Mouse (Mus musculus) fibroblast of lung, adult 2 months (primary cell): ENCODE measurements around the gene Cc2d1b.

ENCODE experiments used
- DNase-seq: peaks from one replicate; pipeline ENCODE4 v3.0.0-alpha.2; 2011; ENCODE audit warnings: low read depth

Gene Cc2d1b

GRCm38 (mm10) chr4:108619587-108620341, at the start of gene Cc2d1b:
Gene Cc2d1b (plus strand): TSS chr4:108619940.
- DNase-seq: peak; percentile 65

- no peak for DNase-seq
Observed at GRCm38 (mm10) chr4:108572644-108573043, 47.1 kb upstream of the Cc2d1b start.

GRCm38 (mm10) chr4:108578840-108579742, 40.6 kb upstream of the Cc2d1b start, which contains the start of the genes Prpf38a and Orc1:
Gene Prpf38a (minus strand): TSS chr4:108579336.
Gene Orc1 (plus strand): TSS chr4:108579423.
- DNase-seq: peak; percentile 96

GRCm38 (mm10) chr4:108579743-108580411, 39.9 kb upstream of the Cc2d1b start:
- DNase-seq: no peak

GRCm38 (mm10) chr4:108593376-108593775, 26.4 kb upstream of the Cc2d1b start:
- no peak for DNase-seq

GRCm38 (mm10) chr4:108595785-108596184, 24.0 kb upstream of the Cc2d1b start:
- DNase-seq: no peak

- no peak for DNase-seq
Observed at GRCm38 (mm10) chr4:108598306-108598705, 21.4 kb upstream of the Cc2d1b start.

- DNase-seq: no peak
Observed at GRCm38 (mm10) chr4:108601870-108602269, 17.9 kb upstream of the Cc2d1b start.

GRCm38 (mm10) chr4:108608651-108609050, 11.1 kb upstream of the Cc2d1b start:
- DNase-seq: peak; percentile 10

GRCm38 (mm10) chr4:108610935-108611334, 8.8 kb upstream of the Cc2d1b start:
- no peak for DNase-seq

- DNase-seq: no peak
Observed at GRCm38 (mm10) chr4:108618586-108618985, 1.2 kb upstream of the Cc2d1b start.

GRCm38 (mm10) chr4:108619165-108619564, 575 bp upstream of the Cc2d1b start:
- peak; percentile 44 for DNase-seq

GRCm38 (mm10) chr4:108620536-108620935, 796 bp downstream of the Cc2d1b start:
- no peak for DNase-seq

- DNase-seq: no peak
Observed at GRCm38 (mm10) chr4:108621504-108621903, 1.8 kb downstream of the Cc2d1b start.

GRCm38 (mm10) chr4:108627066-108627465, 7.3 kb downstream of the Cc2d1b start:
- no peak for DNase-seq

- no peak for DNase-seq
Observed at GRCm38 (mm10) chr4:108629363-108629880, 9.7 kb downstream of the Cc2d1b start.

- no peak for DNase-seq
Observed at GRCm38 (mm10) chr4:108630096-108630495, 10.4 kb downstream of the Cc2d1b start.

- DNase-seq: no peak
Observed at GRCm38 (mm10) chr4:108631616-108632015, 11.9 kb downstream of the Cc2d1b start.

- DNase-seq: no peak
Observed at GRCm38 (mm10) chr4:108633703-108634102, 14.0 kb downstream of the Cc2d1b start.

GRCm38 (mm10) chr4:108634696-108635095, 15.0 kb downstream of the Cc2d1b start:
- no peak for DNase-seq

- no peak for DNase-seq
Observed at GRCm38 (mm10) chr4:108635101-108635500, 15.4 kb downstream of the Cc2d1b start.

- DNase-seq: no peak
Observed at GRCm38 (mm10) chr4:108637721-108638120, 18.0 kb downstream of the Cc2d1b start.
